Mouse (Mus musculus) testis, adult 2 months (tissue): ENCODE results near the gene Sdk2. TPM values are rescaled to one million over a fixed set of nuclear protein-coding genes. Genes with fewer than 3 reads are reported as not detected.

Source experiments
- H3K27ac ChIP-seq: fragments of 200-500 bp; 2 replicates; pipeline ENCODE4 v1.5.1; 2012; ENCODE audit warnings: low read depth, low read length; ENCODE audit not compliant: control insufficient read depth, insufficient read depth
- H3K27me3 ChIP-seq: fragments of 200-500 bp; 2 replicates; pipeline ENCODE4 v1.6.1; 2012; ENCODE audit warnings: mild to moderate bottlenecking, low read length, moderate library complexity; ENCODE audit not compliant: control insufficient read depth, insufficient read depth
- H3K36me3 ChIP-seq: fragments of 200-500 bp; 2 replicates; pipeline ENCODE4 v1.6.1; 2012; ENCODE audit warnings: mild to moderate bottlenecking, low read length; ENCODE audit not compliant: control insufficient read depth, insufficient read depth
- H3K4me1 ChIP-seq: fragments of 200-500 bp; 2 replicates; pipeline ENCODE4 v1.6.1; 2012; ENCODE audit warnings: low read length; ENCODE audit not compliant: control insufficient read depth, insufficient read depth
- H3K4me3 ChIP-seq: fragments of 200-500 bp; 2 replicates; pipeline ENCODE4 v1.5.1; 2012; ENCODE audit warnings: low read depth, mild to moderate bottlenecking, low read length, moderate library complexity, mixed read lengths; ENCODE audit not compliant: control insufficient read depth
- CTCF ChIP-seq: fragments of 200-500 bp; IDR thresholded peaks from 2 replicates; pipeline ENCODE4 v1.5.1; 2012; ENCODE audit warnings: low read depth, mild to moderate bottlenecking, inconsistent platforms, low read length, moderate library complexity; ENCODE audit not compliant: control insufficient read depth, insufficient read depth, insufficient replicate concordance
- POLR2A ChIP-seq: fragments of 200-500 bp; IDR thresholded peaks from 2 replicates; pipeline ENCODE4 v1.6.1; 2012; ENCODE audit warnings: low read depth, mild to moderate bottlenecking, inconsistent platforms, low read length, moderate library complexity; ENCODE audit not compliant: control insufficient read depth
- polyA plus RNA-seq: library from polyadenylated mRNA; depleted of rRNA; stranded (reverse); fragments of >200 nt; gene quantifications from 2 replicates; pipeline ENCODE4 v1.2.3, GENCODE M21; 2012

Sdk2 gene
- polyA plus RNA-seq, 1 experiment = 7.8 TPM

- Histone ChIP-seq H3K4me1 (no peaks in the 10 kb centered on the region), H3K36me3 (no peaks in the 10 kb centered on the region), H3K27me3 (no peaks in the 10 kb centered on the region), H3K27ac (no peak overlapping the region), H3K4me3 (no peak overlapping the region)
- TF ChIP-seq POLR2A = no peak
- no peak for TF ChIP-seq CTCF
Observed at GRCm38 (mm10) chr11:113974876-113975666, 91.8 kb downstream of the Sdk2 start.

GRCm38 (mm10) chr11:113972517-113972872, 94.4 kb downstream of the Sdk2 start:
- Histone ChIP-seq H3K36me3 (no peaks in the 10 kb centered on the region), H3K4me3 (no peak overlapping the region), H3K4me1 (no peaks in the 10 kb centered on the region), H3K27me3 (no peaks in the 10 kb centered on the region), H3K27ac (no peak overlapping the region)
- TF ChIP-seq CTCF (no peak), POLR2A (no peak)

GRCm38 (mm10) chr11:113971609-113972516, 95.0 kb downstream of the Sdk2 start:
- TF ChIP-seq POLR2A (no peak), CTCF (no peak)
- H3K4me3 ChIP-seq = no peak overlapping the region
- no peaks in the 10 kb centered on the region for H3K4me1 ChIP-seq
- H3K27me3 ChIP-seq = no peaks in the 10 kb centered on the region
- no peaks in the 10 kb centered on the region for H3K36me3 ChIP-seq
- no peak overlapping the region for H3K27ac ChIP-seq

GRCm38 (mm10) chr11:113970026-113970425, 96.8 kb downstream of the Sdk2 start:
- Histone ChIP-seq H3K27ac (no peak overlapping the region), H3K36me3 (no peaks in the 10 kb centered on the region), H3K4me1 (no peaks in the 10 kb centered on the region), H3K27me3 (no peaks in the 10 kb centered on the region), H3K4me3 (no peak overlapping the region)
- TF ChIP-seq POLR2A = no peak
- TF ChIP-seq CTCF = no peak

GRCm38 (mm10) chr11:113965214-113965613, 101.6 kb downstream of the Sdk2 start:
- H3K27me3 ChIP-seq = no peaks in the 10 kb centered on the region
- H3K4me3 ChIP-seq = no peak overlapping the region
- no peaks in the 10 kb centered on the region for H3K36me3 ChIP-seq
- no peak overlapping the region for H3K27ac ChIP-seq
- no peaks in the 10 kb centered on the region for H3K4me1 ChIP-seq
- TF ChIP-seq POLR2A (no peak), CTCF (no peak)

DNA sequence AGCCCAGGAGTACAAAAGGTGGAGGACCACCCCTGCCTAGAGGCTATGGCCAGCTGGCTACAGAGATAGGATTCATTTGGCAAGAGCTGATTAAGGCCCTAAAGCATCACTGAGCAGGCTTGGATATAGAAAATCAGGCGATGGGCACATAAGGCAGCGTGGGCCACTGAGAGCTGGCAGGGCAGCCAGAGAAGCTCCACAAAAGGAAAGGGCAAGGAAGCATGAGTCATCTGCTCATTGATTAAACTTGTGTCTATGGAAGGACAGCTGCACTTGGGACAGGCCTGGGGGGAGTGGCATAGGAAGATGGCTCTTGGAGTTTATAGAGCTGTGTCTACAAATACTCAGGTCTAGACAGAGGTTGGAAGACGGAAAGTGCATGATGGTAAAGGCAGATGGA, 104.1 kb downstream of the Sdk2 start:
- no peak overlapping the region for H3K4me3 ChIP-seq
- no peak for TF ChIP-seq POLR2A
- H3K4me1 ChIP-seq = no peaks in the 10 kb centered on the region
- no peak overlapping the region for H3K27ac ChIP-seq
- H3K27me3 ChIP-seq = no peaks in the 10 kb centered on the region
- H3K36me3 ChIP-seq = no peaks in the 10 kb centered on the region

GRCm38 (mm10) chr11:113951616-113951988, 115.2 kb downstream of the Sdk2 start:
- Histone ChIP-seq H3K4me1 (no peaks in the 10 kb centered on the region), H3K36me3 (no peaks in the 10 kb centered on the region), H3K27ac (no peak overlapping the region), H3K4me3 (no peak overlapping the region), H3K27me3 (no peaks in the 10 kb centered on the region)
- TF ChIP-seq CTCF = no peak
- TF ChIP-seq POLR2A = no peak

GRCm38 (mm10) chr11:113950904-113951615, 115.8 kb downstream of the Sdk2 start:
- TF ChIP-seq POLR2A = no peak
- TF ChIP-seq CTCF = no peak
- no peak overlapping the region for H3K27ac ChIP-seq
- H3K36me3 ChIP-seq = no peaks in the 10 kb centered on the region
- no peak overlapping the region for H3K4me3 ChIP-seq
- H3K4me1 ChIP-seq = no peaks in the 10 kb centered on the region
- no peaks in the 10 kb centered on the region for H3K27me3 ChIP-seq
